Mouse (Mus musculus): ENCODE data around the gene Ncbp3. TPM values are rescaled to one million over a fixed set of nuclear protein-coding genes. Genes with fewer than 3 reads are reported as not detected.
"Not testable (repeated sequence)": the region's sequence is repeated elsewhere in the genome, so short reads cannot be mapped to it uniquely, and the experiment has no call there.

Ncbp3 gene
- polyA plus RNA-seq, 1 experiment from 2014 or later, result 7.9 TPM

DNA sequence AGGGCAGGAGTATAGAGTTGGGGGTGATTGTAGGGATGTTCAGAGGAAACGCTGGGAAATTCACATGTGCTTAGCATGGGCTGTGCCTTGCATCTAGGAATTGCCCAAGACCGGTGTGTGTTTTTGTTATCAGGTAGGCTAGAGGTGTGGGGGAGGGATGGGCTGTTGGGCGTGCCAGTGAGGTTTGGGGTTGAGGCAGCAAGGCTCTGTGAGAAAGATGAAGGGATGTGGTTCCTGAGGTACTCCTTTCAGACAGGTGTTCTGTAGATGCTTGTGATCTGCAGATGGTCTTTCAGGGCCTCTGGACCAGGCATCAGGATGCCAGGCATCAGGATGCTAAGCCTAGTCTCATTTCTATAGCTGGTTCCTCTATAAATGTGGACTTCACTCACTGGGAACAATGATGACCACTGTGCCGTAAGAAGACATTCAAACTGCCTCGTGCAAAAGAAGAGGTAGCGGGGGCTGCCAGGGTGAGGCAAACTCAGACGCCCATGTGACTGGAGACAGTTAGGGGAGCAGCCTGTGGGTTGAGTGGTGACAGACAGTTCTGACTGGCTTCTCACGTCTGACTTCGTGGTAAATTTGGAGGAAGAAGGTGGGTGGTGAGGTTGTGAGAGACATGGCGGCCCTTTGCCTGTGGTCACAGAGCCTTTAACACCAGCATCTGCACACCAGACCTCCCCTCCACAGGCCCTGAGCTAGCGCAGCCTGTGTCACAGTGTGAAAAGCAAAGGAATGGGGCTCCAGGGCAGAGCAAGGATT, 46.8 kb downstream of the Ncbp3 start:
- no peaks in the 10 kb centered on the region for H3K27me3 ChIP-seq
- TF ChIP-seq CTCF (IDR thresholded peaks at IDR 0.05), result no peak
- in situ Hi-C loops (cut with MboI; ENCODE audit: low pct_unique_long_range_greater_than_20kb), result no loop called here
- no peak for DNase-seq (ENCODE audit: low read depth, low spot score)
- ATAC-seq, result no peak
- CTCF ChIA-PET, result interaction anchor here (0.9 kb wide), 1 partner anchor 23 kb away, joined by 4 read pairs; no protein-coding TSS in a partner anchor
- POLR2A ChIA-PET, result no interaction called here

DNA sequence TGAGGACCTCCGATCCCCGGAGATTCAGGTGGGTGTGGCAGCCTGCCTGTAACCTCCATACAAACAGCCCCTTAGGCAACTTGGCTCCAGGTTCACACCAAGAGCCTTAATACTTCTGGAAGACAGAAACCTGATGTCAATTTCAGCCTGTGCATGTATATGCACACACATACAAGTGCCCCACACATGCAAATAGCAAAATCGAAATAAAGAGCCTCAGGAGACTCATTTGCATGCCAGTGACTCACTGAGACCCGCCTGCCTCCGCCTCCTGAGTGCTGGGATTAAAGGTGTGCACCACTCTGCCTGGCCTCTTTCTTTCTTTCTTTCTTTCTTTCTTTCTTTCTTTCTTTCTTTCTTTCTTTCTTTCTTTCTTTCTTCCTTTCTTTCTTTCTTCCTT, 51.3 kb downstream of the Ncbp3 start:
- no peak for TF ChIP-seq CTCF (IDR thresholded peaks at IDR 0.05)
- H3K27me3 ChIP-seq, result no peaks in the 10 kb centered on the region
- POLR2A ChIA-PET, result no interaction called here
- DNase-seq (ENCODE audit: low read depth, low spot score) (no peak), ATAC-seq (no peak)
- in situ Hi-C loops (cut with MboI; ENCODE audit: low pct_unique_long_range_greater_than_20kb), result no loop called here
- CTCF ChIA-PET, result no interaction called here

GRCm38 (mm10) chr11:73099976-73100750, 52.6 kb downstream of the Ncbp3 start:
- DNase-seq (ENCODE audit: low read depth, low spot score) (no peak), ATAC-seq (no peak)
- ChIA-PET POLR2A (interaction anchor here (0.7 kb wide), 1 partner anchor 1491 kb away, joined by 3 read pairs; no protein-coding TSS in a partner anchor), CTCF (interaction anchor here (0.7 kb wide), 1 partner anchor 15 kb away, joined by 3 read pairs; no protein-coding TSS in a partner anchor)
- in situ Hi-C loops (cut with MboI; ENCODE audit: low pct_unique_long_range_greater_than_20kb), result no loop called here
- no peak for TF ChIP-seq CTCF (IDR thresholded peaks at IDR 0.05)
- H3K27me3 ChIP-seq, result no peaks in the 10 kb centered on the region

DNA sequence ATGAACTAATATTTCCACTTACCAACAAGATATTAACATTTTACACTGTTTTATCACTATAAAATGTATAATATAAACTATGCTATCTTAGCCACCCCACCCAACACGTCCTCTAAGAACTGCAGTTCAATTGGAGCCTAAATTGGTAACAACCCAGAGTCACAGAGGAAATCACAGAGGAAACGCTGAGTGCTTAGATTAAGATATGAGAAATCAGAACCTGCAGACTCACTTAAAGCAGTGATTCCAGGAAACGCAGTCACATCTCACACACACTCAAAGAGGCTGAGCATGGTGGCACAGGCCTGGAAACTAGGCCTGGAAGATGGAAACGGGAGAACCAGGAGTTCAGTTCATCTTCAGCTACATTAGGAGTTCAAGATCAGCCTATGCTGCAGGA, 53.7 kb downstream of the Ncbp3 start:
- ChIA-PET POLR2A (no interaction called here), CTCF (interaction anchor here (1.4 kb wide), 1 partner anchor 30 kb away, joined by 3 read pairs; no protein-coding TSS in a partner anchor)
- DNase-seq (ENCODE audit: low read depth, low spot score), result no peak
- in situ Hi-C loops (cut with MboI; ENCODE audit: low pct_unique_long_range_greater_than_20kb), result no loop called here
- no peaks in the 10 kb centered on the region for H3K27me3 ChIP-seq
- no peak for TF ChIP-seq CTCF (IDR thresholded peaks at IDR 0.05)
- ATAC-seq, result no peak

DNA sequence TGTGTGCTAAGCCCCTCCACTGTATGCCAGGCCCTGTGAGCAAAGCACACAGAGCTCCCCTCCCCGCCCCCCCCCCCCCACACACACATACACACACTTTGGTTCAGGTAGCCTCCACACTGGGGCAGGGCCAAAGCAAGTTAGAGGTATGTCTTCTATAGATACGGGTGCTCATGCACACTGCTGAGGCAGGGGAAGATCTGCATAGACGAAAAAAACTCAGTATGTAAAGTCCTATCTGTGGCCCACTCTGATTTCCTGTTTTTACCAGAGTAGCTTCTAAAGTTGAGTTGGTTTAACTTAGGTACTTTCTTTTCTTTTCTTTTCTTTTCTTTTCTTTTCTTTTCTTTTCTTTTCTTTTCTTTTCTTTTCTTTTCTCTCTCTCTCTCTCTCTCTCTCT, 57.7 kb downstream of the Ncbp3 start:
- in situ Hi-C loops (cut with MboI; ENCODE audit: low pct_unique_long_range_greater_than_20kb), result loop anchor here (5.0 kb wide), 1 partner anchor 33 kb away; no protein-coding TSS in a partner anchor
- CTCF ChIA-PET, result interaction anchor here (0.9 to 4.9 kb wide), 2 partner anchors 16 to 33 kb away, joined by 3 to 13 read pairs; no protein-coding TSS in a partner anchor

DNA sequence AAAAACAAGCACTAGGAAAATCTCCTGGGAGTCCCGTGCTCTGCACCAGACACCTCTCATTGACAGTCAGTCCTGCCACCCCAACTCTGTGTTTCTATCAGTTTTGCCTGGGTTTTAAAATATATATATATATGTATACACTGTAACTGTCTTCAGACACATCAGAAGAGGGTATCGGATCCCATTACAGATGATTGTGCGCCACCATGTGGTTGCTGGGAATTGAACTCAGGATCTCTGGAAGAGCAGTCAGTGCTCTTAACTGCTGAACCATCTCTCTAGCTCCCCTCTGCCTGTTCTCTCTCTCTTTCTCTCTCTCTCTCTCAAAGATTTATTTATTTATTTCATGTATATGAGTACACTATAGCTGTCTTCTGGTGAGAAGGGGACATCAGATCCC, 59.8 kb downstream of the Ncbp3 start:
- not testable (repeated sequence) for DNase-seq (ENCODE audit: low read depth, low spot score)
- CTCF ChIA-PET, result interaction anchor here (1.3 to 4.9 kb wide), 4 partner anchors 15 to 54 kb away, joined by 3 to 13 read pairs (median 6); no protein-coding TSS in a partner anchor

More for the DNA sequence above, 57.7 kb downstream of the Ncbp3 start:
- ATAC-seq (no peak), DNase-seq (ENCODE audit: low read depth, low spot score) (no peak)
- no peaks in the 10 kb centered on the region for H3K27me3 ChIP-seq
- no peak for TF ChIP-seq CTCF (IDR thresholded peaks at IDR 0.05)
- POLR2A ChIA-PET, result interaction anchor here (0.6 kb wide), 1 partner anchor 1425 kb away, joined by 5 read pairs; no protein-coding TSS in a partner anchor

GRCm38 (mm10) chr11:73108195-73108897, 60.8 kb downstream of the Ncbp3 start:
- DNase-seq (ENCODE audit: low read depth, low spot score) (no peak), ATAC-seq (no peak)
- ChIA-PET CTCF (interaction anchor here (1.3 to 4.9 kb wide), 4 partner anchors 16 to 55 kb away, joined by 3 to 13 read pairs (median 6); no protein-coding TSS in a partner anchor), POLR2A (no interaction called here)
- in situ Hi-C loops (cut with MboI; ENCODE audit: low pct_unique_long_range_greater_than_20kb), result loop anchor here (5.0 kb wide), 1 partner anchor 36 kb away; no protein-coding TSS in a partner anchor
- no peak for TF ChIP-seq CTCF (IDR thresholded peaks at IDR 0.05)
- peaks cover under 1% of the 10 kb centered on the region for H3K27me3 ChIP-seq

More for the DNA sequence above, 59.8 kb downstream of the Ncbp3 start:
- ATAC-seq, POLR2A ChIA-PET, H3K27me3 ChIP-seq: not testable (repeated sequence)
- in situ Hi-C loops (cut with MboI; ENCODE audit: low pct_unique_long_range_greater_than_20kb), result loop anchor here (5.0 kb wide), 1 partner anchor 35 kb away; no protein-coding TSS in a partner anchor

DNA sequence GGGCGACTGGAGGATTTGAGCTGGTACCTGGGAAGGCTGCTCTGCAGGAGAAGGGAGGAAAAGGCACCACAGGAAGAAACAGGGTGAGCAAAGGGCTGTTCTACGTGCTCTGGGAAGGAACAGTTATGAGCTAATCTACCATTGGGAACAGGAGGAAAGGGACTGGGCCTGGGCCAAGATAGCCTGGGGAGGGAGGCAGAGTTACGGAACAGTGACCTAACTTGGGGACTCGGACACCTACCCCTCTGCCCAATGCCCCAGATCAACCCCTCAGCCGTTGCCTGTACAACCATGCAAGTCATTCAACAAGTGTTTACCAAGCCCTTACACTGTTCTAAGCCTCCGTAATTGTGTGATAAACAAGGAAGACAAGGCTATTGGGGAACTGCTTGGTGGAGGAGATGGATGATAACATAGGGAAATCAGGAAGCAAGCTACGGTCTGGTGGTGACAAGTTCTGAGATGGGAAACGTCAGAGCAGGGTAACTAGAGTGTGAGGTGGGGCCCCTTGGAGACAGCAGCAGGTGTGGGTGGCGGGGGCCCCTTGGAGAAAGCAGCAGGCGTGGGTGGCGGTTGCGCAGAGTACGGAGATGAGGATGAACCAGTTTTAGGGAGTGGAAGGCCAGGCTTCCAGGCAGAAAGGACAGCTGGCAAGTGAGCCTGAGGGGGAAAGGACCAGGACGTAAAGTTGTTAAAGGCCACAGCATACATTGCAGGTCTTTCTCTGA, 61.5 kb downstream of the Ncbp3 start:
- peaks cover 4% of the 10 kb centered on the region for H3K27me3 ChIP-seq
- in situ Hi-C loops (cut with MboI; ENCODE audit: low pct_unique_long_range_greater_than_20kb), result loop anchor here (5.0 kb wide), 1 partner anchor 37 kb away; no protein-coding TSS in a partner anchor
- no peak for DNase-seq (ENCODE audit: low read depth, low spot score)
- ATAC-seq, result no peak
- no peak for TF ChIP-seq CTCF (IDR thresholded peaks at IDR 0.05)
- POLR2A ChIA-PET, result no interaction called here
- CTCF ChIA-PET, result interaction anchor here (1.2 to 4.9 kb wide), 4 partner anchors 17 to 37 kb away, joined by 3 to 13 read pairs (median 6); no protein-coding TSS in a partner anchor

- H3K27me3 ChIP-seq, result peaks cover 4% of the 10 kb centered on the region
- POLR2A ChIA-PET, result no interaction called here
- TF ChIP-seq CTCF (IDR thresholded peaks at IDR 0.05), result no peak
- ATAC-seq, result no peak
- DNase-seq (ENCODE audit: low read depth, low spot score), result no peak
- CTCF ChIA-PET, result interaction anchor here (1.2 to 4.9 kb wide), 2 partner anchors 17 to 38 kb away, joined by 3 to 13 read pairs; no protein-coding TSS in a partner anchor
- in situ Hi-C loops (cut with MboI; ENCODE audit: low pct_unique_long_range_greater_than_20kb), result loop anchor here (5.0 kb wide), 1 partner anchor 38 kb away; no protein-coding TSS in a partner anchor
Observed at GRCm38 (mm10) chr11:73109941-73110340, 62.4 kb downstream of the Ncbp3 start.

Measured in Patski (cell line).